ENCODE assay signal across 12 mouse cellular contexts in genomic region chr1:138517360-138518099, GRCm38 (mm10).
DNase-seq lines count a peak whose midpoint lies in the region; ATAC-seq and TF ChIP-seq lines count a peak whose summit lies in the region.
"Had no signal": no experiment of that assay in that cellular context is flagged by ENCODE, and none has a peak within 500 bp of the region (broad histone marks: within the 10 kb centered on the region; RNA-seq: fewer than 3 reads in every experiment).

No protein-coding gene starts in this region.

- no peak overlapping the region for H3K9ac ChIP-seq in heart, adult 2 months (ENCODE audit: low read depth, low read length)
- no peak overlapping the region for H3K9ac ChIP-seq in limb, embryonic 14.5 days (ENCODE audit: low read depth, low read length, severe bottlenecking)
- H3K9ac ChIP-seq: embryonic facial prominence, embryonic 12.5 days; midbrain, embryonic 12.5 days had no signal

- no peaks in the 10 kb centered on the region for H3K79me2 ChIP-seq in heart, adult 2 months (replicated peaks; ENCODE audit: control insufficient read depth, insufficient read depth, low read length)

- WGBS in heart, adult 2 months = 37% methylated on average over 6 of the region's 6 CpGs
- WGBS in limb, embryonic 14.5 days = 18% methylated on average over 6 of the region's 6 CpGs

- no peak for ATAC-seq in limb, embryonic 14.5 days (ENCODE audit: low FRiP score, low read depth)
- ATAC-seq in monocyte, adult 5-6 weeks (replicated peaks; ENCODE audit: insufficient number of reproducible peaks, low FRiP score, low TSS enrichment, poor library complexity, severe bottlenecking) = peak; percentile 31; the same call in 1 of the 2 replicates

- no peaks in the 10 kb centered on the region for H3K9me3 ChIP-seq in limb, embryonic 14.5 days (ENCODE audit: control insufficient read depth, low read length)
- H3K9me3 ChIP-seq: embryonic facial prominence, embryonic 12.5 days; midbrain, embryonic 12.5 days had no signal

- TF ChIP-seq CTCF in heart, adult 2 months (IDR thresholded peaks at IDR 0.05) = no peak

- no peak for DNase-seq in heart, adult 2 months
- DNase-seq in heart, postnatal 25 days (ENCODE audit: low spot score) = no peak
- peak; percentile 74 for DNase-seq in CD4-positive helper T cell, adult 2 months (ENCODE audit: low read depth, low spot score)
- DNase-seq in limb, embryonic 14.5 days (ENCODE audit: low spot score) = peak; percentile 32
- DNase-seq in right cerebral cortex, postnatal 14 days = no peak
- DNase-seq in layer of hippocampus, postnatal 36 days = no peak
- DNase-seq in c-Kit-positive CD71-positive TER-119-positive erythroid progenitor cells, embryonic 14.5 days (ENCODE audit: low spot score) = no peak
- DNase-seq: adrenal gland, postnatal 36 days; retina, postnatal 1 day had no signal

- H3K27me3 ChIP-seq in heart, adult 2 months (ENCODE audit: control insufficient read depth, insufficient read depth, low read length) = no peaks in the 10 kb centered on the region
- no peaks in the 10 kb centered on the region for H3K27me3 ChIP-seq in limb, embryonic 14.5 days (ENCODE audit: control insufficient read depth, insufficient read depth, low read length)
- H3K27me3 ChIP-seq: embryonic facial prominence, embryonic 12.5 days; midbrain, embryonic 12.5 days had no signal

- peak overlapping the region; percentile 12; the same call in 1 of the 2 replicates for H3K27ac ChIP-seq in heart, adult 2 months
- no peak overlapping the region for H3K27ac ChIP-seq in limb, embryonic 14.5 days (replicated peaks; ENCODE audit: low read depth, low read length)
- H3K27ac ChIP-seq: embryonic facial prominence, embryonic 12.5 days; midbrain, embryonic 12.5 days had no signal

- no peak for TF ChIP-seq POLR2A in heart, adult 2 months (IDR thresholded peaks at IDR 0.05; ENCODE audit: insufficient read depth, low read depth, low read length)
- no peak for TF ChIP-seq POLR2A in limb, embryonic 14.5 days (IDR thresholded peaks at IDR 0.05; ENCODE audit: borderline replicate concordance, extremely low read depth, insufficient read depth, insufficient read length)

- intact Hi-C loops in heart, adult 2 months (cut with DNase I) = no loop called here
- intact Hi-C loops in heart, postnatal 25 days (cut with DNase I) = no loop called here

- peak overlapping the region; percentile 15; the same call in 1 of the 2 replicates for H3K4me2 ChIP-seq in limb, embryonic 14.5 days (replicated peaks; ENCODE audit: low read depth, low read length, severe bottlenecking)
- H3K4me2 ChIP-seq: embryonic facial prominence, embryonic 12.5 days; midbrain, embryonic 12.5 days had no signal

- TF ChIP-seq EP300 in heart, adult 2 months (IDR thresholded peaks at IDR 0.05; ENCODE audit: insufficient read depth, low read depth, low read length) = no peak

- peaks cover 4% of the 10 kb centered on the region; the same call in 1 of the 2 replicates for H3K36me3 ChIP-seq in heart, adult 2 months (ENCODE audit: control insufficient read depth, insufficient read depth, low read length)
- no peaks in the 10 kb centered on the region for H3K36me3 ChIP-seq in limb, embryonic 14.5 days (ENCODE audit: control insufficient read depth, insufficient read depth, low read length)
- H3K36me3 ChIP-seq: embryonic facial prominence, embryonic 12.5 days; midbrain, embryonic 12.5 days had no signal

- H3K4me3 ChIP-seq in heart, adult 2 months = no peak overlapping the region
- no peak overlapping the region for H3K4me3 ChIP-seq in limb, embryonic 14.5 days (replicated peaks; ENCODE audit: low read length)
- H3K4me3 ChIP-seq: embryonic facial prominence, embryonic 12.5 days; midbrain, embryonic 12.5 days had no signal

- H3K4me1 ChIP-seq in heart, adult 2 months (ENCODE audit: control insufficient read depth, insufficient read depth, low read length) = peaks cover 3% of the 10 kb centered on the region; the same call in 1 of the 2 replicates
- H3K4me1 ChIP-seq in limb, embryonic 14.5 days (ENCODE audit: control insufficient read depth, insufficient read depth, low read length) = peaks cover 14% of the 10 kb centered on the region

Comparison
In these comparisons a context has a peak if more than half of its experiments do, and no peak if none do; other contexts are left out.
1. DNase-seq: peak in CD4-positive helper T cell, adult 2 months (single experiment) and limb, embryonic 14.5 days (single experiment); none in heart, adult 2 months (0 of 2), heart, postnatal 25 days (single experiment), right cerebral cortex, postnatal 14 days (single experiment), layer of hippocampus, postnatal 36 days (0 of 2) and c-Kit-positive CD71-positive TER-119-positive erythroid progenitor cells, embryonic 14.5 days (single experiment).